Mouse (Mus musculus) E14TG2a.4 (cell line): ENCODE data around the gene Keg1.
"Not testable (repeated sequence)": the region's sequence is repeated elsewhere in the genome, so short reads cannot be mapped to it uniquely, and the experiment has no call there.

Source experiments
- H3K27me3 ChIP-seq: 2 replicates; pipeline ENCODE4 v1.6.1; 2014; ENCODE audit warnings: low read length, control low read depth; ENCODE audit not compliant: insufficient read depth
- H3K36me3 ChIP-seq: 2 replicates; pipeline ENCODE4 v1.6.1; 2014; ENCODE audit warnings: low read length, control low read depth; ENCODE audit not compliant: insufficient read depth
- H3K4me1 ChIP-seq: replicated peaks from 2 replicates; pipeline ENCODE4 v1.6.1; 2014; ENCODE audit warnings: low read depth, low read length, control low read depth
- H3K4me3 ChIP-seq: replicated peaks from 2 replicates; pipeline ENCODE4 v1.5.1; 2014; ENCODE audit warnings: mild to moderate bottlenecking, low read length
- H3K9me3 ChIP-seq: 2 replicates; pipeline ENCODE4 v1.6.1; 2014; ENCODE audit warnings: low read length, control low read depth
- CTCF ChIP-seq: conservative IDR thresholded peaks from 2 replicates; pipeline ENCODE4 v1.5.1; 2014; ENCODE audit warnings: low read length
- NANOG ChIP-seq: IDR thresholded peaks from 2 replicates; pipeline ENCODE4 v1.6.1; 2014; ENCODE audit warnings: borderline replicate concordance, low read length, mixed read lengths
- POU5F1 ChIP-seq: IDR thresholded peaks from 2 replicates; pipeline ENCODE4 v1.6.1; 2014; ENCODE audit warnings: low read length, borderline replicate concordance

Keg1 gene

DNA sequence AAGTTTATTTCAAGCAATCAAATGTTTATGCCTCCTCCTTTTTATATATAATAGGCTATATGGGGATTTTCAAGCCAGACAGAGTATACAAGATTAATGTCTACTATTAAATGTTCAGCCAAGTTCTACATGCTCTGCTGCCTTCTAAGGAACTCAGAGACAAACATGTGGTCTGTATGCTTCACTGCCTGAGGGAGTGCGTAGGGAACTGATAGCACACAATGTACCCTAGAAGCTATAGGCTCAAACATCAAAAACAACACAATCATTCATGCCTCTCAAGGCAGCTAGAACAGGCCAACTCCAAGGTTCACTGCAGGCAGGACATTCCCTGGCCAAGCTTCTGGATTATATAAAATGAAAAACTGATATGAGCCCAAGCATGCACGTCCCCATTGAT lies 12.9 kb downstream of the Keg1 start:
- TF ChIP-seq NANOG, result no peak
- TF ChIP-seq POU5F1, result no peak
- no peak for TF ChIP-seq CTCF
- no peaks in the 10 kb centered on the region for H3K27me3 ChIP-seq
- H3K36me3 ChIP-seq, result no peaks in the 10 kb centered on the region
- H3K4me3 ChIP-seq, result no peak overlapping the region
- no peaks in the 10 kb centered on the region for H3K9me3 ChIP-seq
- no peaks in the 10 kb centered on the region for H3K4me1 ChIP-seq

DNA sequence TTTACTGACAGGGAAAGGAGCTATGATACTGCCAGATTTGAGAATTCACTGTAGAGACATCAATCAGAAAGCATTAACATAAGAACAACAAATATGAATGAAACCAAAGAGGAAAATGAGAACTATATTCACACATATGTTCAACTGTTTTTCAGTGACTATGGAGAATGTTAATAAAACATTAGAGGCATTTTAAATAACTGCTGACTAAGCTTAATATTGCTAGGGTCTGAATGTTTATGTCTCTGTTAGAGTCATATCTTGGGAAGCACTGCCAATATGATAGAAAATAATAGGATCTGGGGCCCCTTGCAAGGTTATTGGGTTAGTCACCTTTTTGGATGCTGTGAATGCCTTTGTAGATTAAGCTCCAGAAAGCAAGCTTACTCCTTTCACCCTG lies 13.4 kb downstream of the Keg1 start:
- TF ChIP-seq POU5F1 (no peak), CTCF (no peak), NANOG (no peak)
- Histone ChIP-seq H3K4me1 (no peaks in the 10 kb centered on the region), H3K4me3 (no peak overlapping the region), H3K36me3 (no peaks in the 10 kb centered on the region), H3K9me3 (no peaks in the 10 kb centered on the region), H3K27me3 (no peaks in the 10 kb centered on the region)

DNA sequence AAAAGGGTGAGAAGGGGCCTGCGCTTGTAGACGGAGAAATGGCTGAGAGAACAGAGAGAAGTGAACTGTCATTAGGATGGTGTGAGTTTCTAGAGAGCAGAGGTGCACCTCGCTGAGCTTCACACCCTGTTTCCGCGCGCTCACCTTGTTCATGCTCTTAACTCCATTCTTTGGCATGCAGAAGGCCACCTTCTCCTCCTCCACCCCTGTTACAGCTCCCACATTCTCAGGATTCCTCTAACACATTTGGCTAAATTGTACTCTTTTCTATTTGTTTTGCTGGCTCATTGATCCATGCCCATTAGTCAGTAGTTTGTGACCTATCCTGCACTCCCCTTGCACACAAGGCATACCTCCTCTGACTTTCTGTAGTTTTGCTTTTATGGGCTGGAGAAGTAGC lies 23.6 kb downstream of the Keg1 start:
- no peak for TF ChIP-seq NANOG
- TF ChIP-seq POU5F1, result no peak
- Histone ChIP-seq H3K27me3 (no peaks in the 10 kb centered on the region), H3K4me3 (no peak overlapping the region), H3K36me3 (no peaks in the 10 kb centered on the region), H3K9me3 (no peaks in the 10 kb centered on the region), H3K4me1 (0 out of 2 replicates have a peak, but pooled peaks cover 5% of the 10 kb centered on the region)

DNA sequence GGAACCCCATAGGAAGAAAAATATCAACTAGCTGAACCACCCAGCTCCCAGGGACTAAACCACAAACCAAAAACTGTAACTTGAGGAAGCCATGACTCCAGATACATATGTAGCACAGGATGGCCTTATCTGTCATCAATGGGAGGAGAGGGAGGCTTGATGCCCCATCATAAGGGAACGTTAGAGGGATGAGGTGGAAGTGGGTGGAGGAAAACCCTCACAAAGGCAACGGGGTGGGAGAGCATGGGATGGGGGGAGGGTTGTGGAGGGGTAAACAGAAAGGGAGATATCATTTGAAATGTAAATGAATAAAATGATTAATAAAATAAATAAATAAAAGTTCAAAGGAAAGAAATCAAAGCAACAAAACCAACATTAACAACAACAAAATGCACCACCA lies 24.9 kb downstream of the Keg1 start:
- H3K4me1 ChIP-seq, result 0 out of 2 replicates have a peak, but pooled peaks cover 5% of the 10 kb centered on the region
- TF ChIP-seq POU5F1, result no peak
- no peak for TF ChIP-seq NANOG
- no peak for TF ChIP-seq CTCF
- H3K4me3 ChIP-seq, result no peak overlapping the region
- no peaks in the 10 kb centered on the region for H3K36me3 ChIP-seq
- no peaks in the 10 kb centered on the region for H3K27me3 ChIP-seq
- no peaks in the 10 kb centered on the region for H3K9me3 ChIP-seq

DNA sequence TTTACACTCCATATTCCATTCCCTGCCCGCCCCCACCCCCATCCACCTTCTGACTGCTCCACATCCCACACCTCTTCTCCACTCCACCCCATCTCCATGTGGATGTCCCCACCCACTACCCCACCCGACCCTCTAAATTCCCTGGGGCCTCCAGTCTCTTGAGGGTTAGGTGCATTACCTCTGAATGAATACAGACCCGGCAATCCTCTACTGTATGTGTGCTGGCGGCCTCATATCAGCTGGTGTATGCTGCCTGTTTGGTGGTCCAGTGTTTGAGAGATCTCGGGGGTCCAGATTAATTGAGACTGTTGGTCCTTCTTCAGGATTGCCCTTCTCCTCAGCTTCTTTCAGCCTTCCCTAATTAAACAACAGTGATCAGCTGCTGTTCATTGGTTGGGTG lies 25.3 kb downstream of the Keg1 start:
- H3K27me3 ChIP-seq, H3K36me3 ChIP-seq, H3K4me1 ChIP-seq, H3K9me3 ChIP-seq, H3K4me3 ChIP-seq: not testable (repeated sequence)

DNA sequence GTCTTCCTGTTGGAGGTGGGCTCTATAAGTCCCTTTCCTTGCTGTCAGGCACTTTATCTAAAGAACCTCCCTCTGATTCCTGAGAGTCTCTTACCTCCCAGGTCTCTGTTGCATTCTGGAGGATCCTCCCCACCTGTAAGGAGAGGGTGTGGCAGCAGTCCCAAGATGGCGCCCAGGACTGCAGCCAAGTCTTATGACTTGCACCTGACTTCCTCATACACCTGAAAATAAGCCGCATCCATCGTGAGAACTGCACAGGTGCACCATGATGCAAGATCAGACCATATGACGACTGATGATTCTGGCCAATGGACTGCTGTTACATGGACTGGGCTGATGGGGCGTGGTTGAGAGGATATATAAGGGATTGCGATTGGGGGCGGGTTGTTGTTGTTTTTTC lies 26.0 kb downstream of the Keg1 start:
- not testable (repeated sequence) for H3K4me1 ChIP-seq, H3K9me3 ChIP-seq, H3K27me3 ChIP-seq, H3K4me3 ChIP-seq, H3K36me3 ChIP-seq

GRCm38 (mm10) chr19:12722308-12722707 lies 26.7 kb downstream of the Keg1 start:
- H3K9me3 ChIP-seq, result no peaks in the 10 kb centered on the region
- H3K4me1 ChIP-seq, result 0 out of 2 replicates have a peak, but pooled peaks cover 5% of the 10 kb centered on the region
- no peaks in the 10 kb centered on the region for H3K36me3 ChIP-seq
- H3K4me3 ChIP-seq, result no peak overlapping the region
- TF ChIP-seq CTCF, result peak; percentile 34
- no peak for TF ChIP-seq NANOG
- no peaks in the 10 kb centered on the region for H3K27me3 ChIP-seq

GRCm38 (mm10) chr19:12725851-12726250 lies 30.3 kb downstream of the Keg1 start:
- peaks cover 11% of the 10 kb centered on the region for H3K4me1 ChIP-seq
- H3K36me3 ChIP-seq, result no peaks in the 10 kb centered on the region
- TF ChIP-seq CTCF (no peak), POU5F1 (no peak)

GRCm38 (mm10) chr19:12731036-12731435 lies 35.5 kb downstream of the Keg1 start:
- peak; percentile 73 for TF ChIP-seq NANOG
- TF ChIP-seq POU5F1, result no peak
- no peaks in the 10 kb centered on the region for H3K27me3 ChIP-seq

More at GRCm38 (mm10) chr19:12725851-12726250, 30.3 kb downstream of the Keg1 start:
- no peaks in the 10 kb centered on the region for H3K9me3 ChIP-seq
- H3K27me3 ChIP-seq, result no peaks in the 10 kb centered on the region
- no peak overlapping the region for H3K4me3 ChIP-seq

GRCm38 (mm10) chr19:12731950-12732349 lies 36.4 kb downstream of the Keg1 start:
- Histone ChIP-seq H3K9me3 (no peaks in the 10 kb centered on the region), H3K36me3 (no peaks in the 10 kb centered on the region), H3K4me3 (no peak overlapping the region), H3K27me3 (no peaks in the 10 kb centered on the region), H3K4me1 (peaks cover 33% of the 10 kb centered on the region)
- TF ChIP-seq NANOG (peak; percentile 98), POU5F1 (no peak)

More at GRCm38 (mm10) chr19:12731036-12731435, 35.5 kb downstream of the Keg1 start:
- Histone ChIP-seq H3K36me3 (no peaks in the 10 kb centered on the region), H3K4me1 (peaks cover 33% of the 10 kb centered on the region), H3K4me3 (no peak overlapping the region), H3K9me3 (no peaks in the 10 kb centered on the region)
